Mouse (Mus musculus): ENCODE data around the gene Zgpat. TPM values are rescaled to one million over a fixed set of nuclear protein-coding genes. Genes with fewer than 3 reads are reported as not detected.

Gene Zgpat
- total RNA-seq, 2 experiments from 2014 or later: 26.1 to 37.0 TPM

- peak; percentile 80 for DNase-seq
Observed at GRCm38 (mm10) chr2:181384919-181385391, 20.2 kb downstream of the Zgpat start.

GRCm38 (mm10) chr2:181385885-181386284 lies 21.2 kb downstream of the Zgpat start:
- DNase-seq: peak; percentile 71

- DNase-seq: no peak
Observed at GRCm38 (mm10) chr2:181386663-181387210, 22.0 kb downstream of the Zgpat start.

GRCm38 (mm10) chr2:181390136-181390870 lies 25.6 kb downstream of the Zgpat start:
- peak; percentile 48 for DNase-seq

- no peak for DNase-seq
Observed at GRCm38 (mm10) chr2:181391022-181391421, 26.3 kb downstream of the Zgpat start.

- DNase-seq: no peak
Observed at GRCm38 (mm10) chr2:181391541-181391940, 26.8 kb downstream of the Zgpat start.

- DNase-seq: peak; percentile 94
Observed at GRCm38 (mm10) chr2:181392600-181393213, 28.0 kb downstream of the Zgpat start.

GRCm38 (mm10) chr2:181394086-181394485 lies 29.4 kb downstream of the Zgpat start:
- peak; percentile 56 for DNase-seq

GRCm38 (mm10) chr2:181397207-181397761 lies 32.6 kb downstream of the Zgpat start:
- peak; percentile 47 for DNase-seq

- no peak for DNase-seq
Observed at GRCm38 (mm10) chr2:181401497-181401896, 36.8 kb downstream of the Zgpat start.

- no peak for DNase-seq
Observed at GRCm38 (mm10) chr2:181403722-181404121, 39.0 kb downstream of the Zgpat start.

- no peak for DNase-seq
Observed at GRCm38 (mm10) chr2:181409643-181410042, 44.9 kb downstream of the Zgpat start.

GRCm38 (mm10) chr2:181410760-181411473 lies 46.2 kb downstream of the Zgpat start:
- peak; percentile 84 for DNase-seq

- no peak for DNase-seq
Observed at GRCm38 (mm10) chr2:181413141-181413540, 48.4 kb downstream of the Zgpat start.

GRCm38 (mm10) chr2:181415945-181416344 lies 51.2 kb downstream of the Zgpat start:
- DNase-seq: peak; percentile 87

GRCm38 (mm10) chr2:181419359-181419758 lies 54.6 kb downstream of the Zgpat start:
- no peak for DNase-seq

- DNase-seq: no peak
Observed at GRCm38 (mm10) chr2:181420426-181420825, 55.7 kb downstream of the Zgpat start.

GRCm38 (mm10) chr2:181420903-181421638 lies 56.3 kb downstream of the Zgpat start:
- no peak for DNase-seq

- DNase-seq: no peak
Observed at GRCm38 (mm10) chr2:181423834-181424233, 59.1 kb downstream of the Zgpat start.

Data from adrenal gland, postnatal 10 days (tissue).